Mouse (Mus musculus): Measurements from ENCODE around the gene Commd1.
A peak's percentile ranks its signal among the peaks of the same experiment; 100 is the strongest.

Gene Commd1

GRCm38 (mm10) chr11:22981984-22982757 is at the start of gene Commd1, which contains the start of gene Gm28048:
Gene Commd1 (minus strand): TSS chr11:22982382.
Gene Gm28048 (minus strand): TSS chr11:22982090.
- peak; percentile 94 for DNase-seq (ENCODE audit: low spot score)

- no peak for DNase-seq (ENCODE audit: low spot score)
Measured at GRCm38 (mm10) chr11:23029399-23029798, 47.2 kb upstream of the Commd1 start.

- DNase-seq (ENCODE audit: low spot score), result no peak
Measured at GRCm38 (mm10) chr11:23028957-23029356, 46.8 kb upstream of the Commd1 start.

- no peak for DNase-seq (ENCODE audit: low spot score)
Measured at GRCm38 (mm10) chr11:23024169-23024568, 42.0 kb upstream of the Commd1 start.

GRCm38 (mm10) chr11:23023155-23023554 is 41.0 kb upstream of the Commd1 start:
- DNase-seq (ENCODE audit: low spot score), result no peak

- DNase-seq (ENCODE audit: low spot score), result no peak
Measured at GRCm38 (mm10) chr11:23020841-23021240, 38.7 kb upstream of the Commd1 start.

GRCm38 (mm10) chr11:23020116-23020770 is 38.1 kb upstream of the Commd1 start:
- DNase-seq (ENCODE audit: low spot score), result no peak

- DNase-seq (ENCODE audit: low spot score), result no peak
Measured at GRCm38 (mm10) chr11:23017943-23018342, 35.8 kb upstream of the Commd1 start.

- no peak for DNase-seq (ENCODE audit: low spot score)
Measured at GRCm38 (mm10) chr11:23014996-23015395, 32.8 kb upstream of the Commd1 start.

GRCm38 (mm10) chr11:23013580-23014294 is 31.6 kb upstream of the Commd1 start:
- no peak for DNase-seq (ENCODE audit: low spot score)

- no peak for DNase-seq (ENCODE audit: low spot score)
Measured at GRCm38 (mm10) chr11:23013096-23013495, 30.9 kb upstream of the Commd1 start.

- no peak for DNase-seq (ENCODE audit: low spot score)
Measured at GRCm38 (mm10) chr11:23008824-23009200, 26.6 kb upstream of the Commd1 start.

- peak; percentile 84 for DNase-seq (ENCODE audit: low spot score)
Measured at GRCm38 (mm10) chr11:23008181-23008823, 26.1 kb upstream of the Commd1 start.

GRCm38 (mm10) chr11:23007481-23008180 is 25.4 kb upstream of the Commd1 start, which contains the start of gene Fam161a:
Gene Fam161a (plus strand): TSS chr11:23007531.
- DNase-seq (ENCODE audit: low spot score), result peak; percentile 92

GRCm38 (mm10) chr11:23007166-23007480 is 24.9 kb upstream of the Commd1 start:
- no peak for DNase-seq (ENCODE audit: low spot score)

- DNase-seq (ENCODE audit: low spot score), result no peak
Measured at GRCm38 (mm10) chr11:23005276-23005675, 23.1 kb upstream of the Commd1 start.

- no peak for DNase-seq (ENCODE audit: low spot score)
Measured at GRCm38 (mm10) chr11:22998308-22998707, 16.1 kb upstream of the Commd1 start.

- DNase-seq (ENCODE audit: low spot score), result no peak
Measured at GRCm38 (mm10) chr11:22995461-22995860, 13.3 kb upstream of the Commd1 start.

GRCm38 (mm10) chr11:22994271-22994670 is 12.1 kb upstream of the Commd1 start:
- no peak for DNase-seq (ENCODE audit: low spot score)

- no peak for DNase-seq (ENCODE audit: low spot score)
Measured at GRCm38 (mm10) chr11:22991218-22991835, 9.1 kb upstream of the Commd1 start.

GRCm38 (mm10) chr11:22990393-22991126 is 8.4 kb upstream of the Commd1 start, which contains the start of gene Cct4:
Gene Cct4 (plus strand): TSS chr11:22990519.
- DNase-seq (ENCODE audit: low spot score), result peak; percentile 92
